Mouse (Mus musculus) testis, adult 2 months (tissue): ENCODE measurements around the gene Cth. TPM values are rescaled to one million over a fixed set of nuclear protein-coding genes. Genes with fewer than 3 reads are reported as not detected.
"Not testable (repeated sequence)": the region's sequence is repeated elsewhere in the genome, so short reads cannot be mapped to it uniquely, and the experiment has no call there.

ENCODE experiments used
- H3K27ac ChIP-seq: fragments of 200-500 bp; 2 replicates; pipeline ENCODE4 v1.5.1; 2012; ENCODE audit warnings: low read depth, low read length; ENCODE audit not compliant: control insufficient read depth, insufficient read depth
- H3K27me3 ChIP-seq: fragments of 200-500 bp; 2 replicates; pipeline ENCODE4 v1.6.1; 2012; ENCODE audit warnings: mild to moderate bottlenecking, low read length, moderate library complexity; ENCODE audit not compliant: control insufficient read depth, insufficient read depth
- H3K36me3 ChIP-seq: fragments of 200-500 bp; 2 replicates; pipeline ENCODE4 v1.6.1; 2012; ENCODE audit warnings: mild to moderate bottlenecking, low read length; ENCODE audit not compliant: control insufficient read depth, insufficient read depth
- H3K4me1 ChIP-seq: fragments of 200-500 bp; 2 replicates; pipeline ENCODE4 v1.6.1; 2012; ENCODE audit warnings: low read length; ENCODE audit not compliant: control insufficient read depth, insufficient read depth
- H3K4me3 ChIP-seq: fragments of 200-500 bp; 2 replicates; pipeline ENCODE4 v1.5.1; 2012; ENCODE audit warnings: low read depth, mild to moderate bottlenecking, low read length, moderate library complexity, mixed read lengths; ENCODE audit not compliant: control insufficient read depth
- CTCF ChIP-seq: fragments of 200-500 bp; IDR thresholded peaks from 2 replicates; pipeline ENCODE4 v1.5.1; 2012; ENCODE audit warnings: low read depth, mild to moderate bottlenecking, inconsistent platforms, low read length, moderate library complexity; ENCODE audit not compliant: control insufficient read depth, insufficient read depth, insufficient replicate concordance
- POLR2A ChIP-seq: fragments of 200-500 bp; IDR thresholded peaks from 2 replicates; pipeline ENCODE4 v1.6.1; 2012; ENCODE audit warnings: low read depth, mild to moderate bottlenecking, inconsistent platforms, low read length, moderate library complexity; ENCODE audit not compliant: control insufficient read depth
- polyA plus RNA-seq: library from polyadenylated mRNA; depleted of rRNA; stranded (reverse); fragments of >200 nt; gene quantifications from 2 replicates; pipeline ENCODE4 v1.2.3, GENCODE M21; 2012

The Cth gene
- polyA plus RNA-seq, 1 experiment = 0.98 TPM

GRCm38 (mm10) chr3:157947383-157948280 is 22.8 kb upstream of the Cth start:
- peak overlapping the region; percentile 97 for H3K4me3 ChIP-seq
- no peaks in the 10 kb centered on the region for H3K36me3 ChIP-seq
- no peaks in the 10 kb centered on the region for H3K27me3 ChIP-seq
- H3K4me1 ChIP-seq = peaks cover 4% of the 10 kb centered on the region
- peak overlapping the region; percentile 98 for H3K27ac ChIP-seq
- TF ChIP-seq CTCF = no peak
- no peak; the same call in 1 of the 2 replicates for TF ChIP-seq POLR2A

DNA sequence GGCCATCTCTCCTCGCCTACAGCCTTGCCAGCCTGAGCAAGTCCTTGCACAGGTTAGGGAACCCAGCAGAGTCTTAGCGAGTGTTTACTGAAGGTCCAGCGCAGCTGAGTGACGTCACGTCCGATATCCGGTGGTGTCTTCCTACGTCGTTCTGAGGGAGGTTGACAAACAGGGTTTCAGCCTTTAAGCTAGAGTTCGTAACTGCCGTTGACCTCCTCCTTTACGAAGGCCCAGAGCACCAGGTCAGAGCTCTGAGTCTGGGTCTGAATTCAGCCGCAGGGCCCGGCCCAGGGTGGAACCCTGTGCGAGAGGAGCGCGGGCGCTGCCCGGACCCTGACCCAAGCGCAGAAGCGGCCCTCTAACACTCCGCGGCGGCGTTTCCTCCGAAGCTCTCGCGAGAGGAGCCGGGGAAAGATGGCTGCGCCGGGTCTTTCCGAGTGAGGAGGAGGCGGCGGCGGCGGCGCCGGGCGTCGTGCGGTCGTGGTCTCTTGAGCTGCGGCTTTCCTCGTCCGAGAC is 22.0 kb upstream of the Cth start, which contains the start of gene Ankrd13c:
Gene Ankrd13c (plus strand): TSS at position 397 of the 516 bp plus-strand sequence.
- H3K27me3 ChIP-seq = no peaks in the 10 kb centered on the region
- peak within 1 kb of the TSS; percentile 97 for H3K4me3 ChIP-seq
- TF ChIP-seq CTCF (no peak), POLR2A (peak; percentile 64)
- peak within 1 kb of the TSS; percentile 98 for H3K27ac ChIP-seq
- H3K4me1 ChIP-seq = peaks cover 4% of the 10 kb centered on the region
- H3K36me3 ChIP-seq = no peaks in the 10 kb centered on the region

DNA sequence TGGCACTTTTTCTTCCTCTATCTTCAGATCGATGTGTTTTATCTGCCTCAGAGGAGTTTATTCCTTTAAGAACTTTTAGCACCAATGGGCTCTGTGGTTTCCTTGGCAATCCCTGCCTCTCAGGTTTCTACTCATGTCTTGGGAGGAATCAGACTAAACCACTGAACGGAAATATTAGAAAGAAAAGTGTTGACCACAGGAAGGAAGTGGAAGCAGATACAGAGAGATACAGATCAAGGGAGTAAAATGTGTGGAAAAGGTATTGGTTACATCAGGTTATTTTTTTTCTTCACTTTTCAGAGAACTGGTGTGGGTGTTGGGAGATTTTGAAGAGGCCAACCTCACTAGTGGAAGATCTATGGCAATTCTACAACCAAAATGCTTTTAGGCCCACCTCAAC is 13.7 kb upstream of the Cth start:
- no peaks in the 10 kb centered on the region for H3K27me3 ChIP-seq
- H3K4me1 ChIP-seq = no peaks in the 10 kb centered on the region
- H3K4me3 ChIP-seq = no peak overlapping the region
- TF ChIP-seq POLR2A (no peak), CTCF (no peak)
- no peaks in the 10 kb centered on the region for H3K36me3 ChIP-seq
- H3K27ac ChIP-seq = no peak overlapping the region

- Histone ChIP-seq H3K27me3 (no peaks in the 10 kb centered on the region), H3K4me1 (no peaks in the 10 kb centered on the region), H3K4me3 (no peak overlapping the region), H3K27ac (no peak overlapping the region), H3K36me3 (no peaks in the 10 kb centered on the region)
- TF ChIP-seq POLR2A = no peak
- no peak for TF ChIP-seq CTCF
Observed at GRCm38 (mm10) chr3:157934301-157934823, 9.5 kb upstream of the Cth start.

- H3K27ac ChIP-seq = not testable (repeated sequence)
Observed at GRCm38 (mm10) chr3:157933223-157933622, 8.3 kb upstream of the Cth start.

DNA sequence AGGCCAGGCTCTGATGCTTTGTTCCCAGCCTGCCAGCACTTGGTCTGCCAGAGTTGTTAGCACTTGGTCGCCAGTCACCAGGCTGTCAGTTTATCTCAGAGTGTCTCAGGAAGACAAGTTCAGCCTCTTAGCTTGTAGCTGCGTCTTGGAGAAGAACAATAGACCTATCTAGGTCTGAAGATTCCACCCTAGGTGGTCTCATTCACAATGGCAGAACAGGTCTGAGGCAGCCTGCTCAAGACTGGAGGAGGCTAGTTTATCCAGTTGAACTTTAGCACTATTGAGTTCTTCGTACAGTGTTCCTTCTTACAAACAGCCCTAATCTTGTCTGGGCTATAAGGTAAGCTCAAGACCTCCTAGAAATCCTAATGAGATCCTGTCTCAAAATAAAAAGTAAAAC is 7.2 kb upstream of the Cth start:
- no peak overlapping the region for H3K27ac ChIP-seq
- no peaks in the 10 kb centered on the region for H3K4me1 ChIP-seq
- H3K36me3 ChIP-seq = no peaks in the 10 kb centered on the region
- H3K27me3 ChIP-seq = no peaks in the 10 kb centered on the region
- no peak overlapping the region for H3K4me3 ChIP-seq
- TF ChIP-seq POLR2A (no peak), CTCF (no peak)

More at GRCm38 (mm10) chr3:157933223-157933622, 8.3 kb upstream of the Cth start:
- not testable (repeated sequence) for H3K4me3 ChIP-seq, H3K4me1 ChIP-seq, H3K36me3 ChIP-seq, H3K27me3 ChIP-seq

GRCm38 (mm10) chr3:157931592-157931991 is 6.7 kb upstream of the Cth start:
- Histone ChIP-seq H3K36me3 (no peaks in the 10 kb centered on the region), H3K27ac (no peak overlapping the region), H3K4me1 (no peaks in the 10 kb centered on the region), H3K27me3 (no peaks in the 10 kb centered on the region), H3K4me3 (no peak overlapping the region)
- no peak for TF ChIP-seq CTCF
- no peak for TF ChIP-seq POLR2A

- peaks cover 8% of the 10 kb centered on the region for H3K4me1 ChIP-seq
Observed at GRCm38 (mm10) chr3:157929417-157929816, 4.5 kb upstream of the Cth start.

More at GRCm38 (mm10) chr3:157929417-157929816, 4.5 kb upstream of the Cth start:
- Histone ChIP-seq H3K27me3 (no peaks in the 10 kb centered on the region), H3K27ac (no peak overlapping the region), H3K36me3 (no peaks in the 10 kb centered on the region), H3K4me3 (no peak overlapping the region)
- TF ChIP-seq CTCF (no peak), POLR2A (no peak)
